Mouse (Mus musculus): ENCODE results near the gene Rnase2b. TPM values are rescaled to one million over a fixed set of nuclear protein-coding genes. Genes with fewer than 3 reads are reported as not detected.
"Not testable (repeated sequence)": the region's sequence is repeated elsewhere in the genome, so short reads cannot be mapped to it uniquely, and the experiment has no call there.

Gene Rnase2b
- polyA plus RNA-seq, 1 experiment: not detected

- no peak overlapping the region for H3K4me3 ChIP-seq (ENCODE audit: extremely low read depth, insufficient read depth, insufficient read length)
- WGBS: 84% methylated on average over 3 of the region's 3 CpGs
- no peaks in the 10 kb centered on the region for H3K27me3 ChIP-seq (ENCODE audit: control insufficient read depth, insufficient read depth, low read length)
- DNase-seq (ENCODE audit: low read depth in 1 of 2, low spot score in 2 of 2): no peak
- TF ChIP-seq POLR2A (IDR thresholded peaks at IDR 0.05; ENCODE audit: low read depth, low read length) (no peak), CTCF (IDR thresholded peaks at IDR 0.05; ENCODE audit: extremely low read depth, insufficient read depth, insufficient read length, insufficient replicate concordance) (no peak)
- no peaks in the 10 kb centered on the region for H3K36me3 ChIP-seq (ENCODE audit: control insufficient read depth, insufficient read depth, low read length)
- no peak overlapping the region for H3K27ac ChIP-seq (ENCODE audit: insufficient read depth, low read length)
- no peaks in the 10 kb centered on the region for H3K4me1 ChIP-seq (ENCODE audit: control insufficient read depth, insufficient read depth, insufficient read length)
Observed at GRCm38 (mm10) chr14:51150206-51150831, 11.7 kb upstream of the Rnase2b start.

DNA sequence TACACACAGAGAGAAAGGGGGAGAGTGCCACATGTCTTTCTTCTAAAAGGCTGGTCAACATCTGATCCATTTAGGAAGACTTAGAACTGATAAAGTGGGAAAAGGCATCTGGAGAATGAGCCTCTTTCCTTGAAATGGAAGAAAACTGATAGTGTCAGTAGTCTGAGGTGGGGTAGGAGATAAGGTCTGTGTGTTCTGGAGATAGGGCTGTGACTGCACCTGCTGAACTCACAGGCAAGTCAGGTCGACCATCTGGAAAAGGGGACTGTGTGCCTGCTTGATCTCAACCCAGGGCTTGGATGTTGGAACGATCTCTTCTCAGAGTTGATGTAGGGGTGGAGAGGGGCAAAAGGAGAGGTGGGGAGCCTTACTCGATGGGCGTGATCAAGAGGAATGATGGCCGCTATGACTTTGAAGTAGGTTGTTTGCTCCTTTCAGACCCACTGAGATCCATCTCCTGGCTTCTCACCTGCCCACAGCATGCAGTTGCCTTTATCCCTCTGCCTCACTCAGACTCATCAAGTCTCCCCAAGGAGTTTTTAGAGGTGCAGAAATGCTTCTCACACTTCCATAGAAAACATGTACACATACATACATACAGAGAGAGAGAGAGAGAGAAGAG lies 9.7 kb upstream of the Rnase2b start:
- WGBS: 68% methylated on average over 5 of the region's 5 CpGs
- H3K4me1 ChIP-seq (ENCODE audit: control insufficient read depth, insufficient read depth, insufficient read length): peaks cover 5% of the 10 kb centered on the region; the same call in 1 of the 2 replicates
- no peak for DNase-seq (ENCODE audit: low read depth in 1 of 2, low spot score in 2 of 2)
- no peaks in the 10 kb centered on the region for H3K27me3 ChIP-seq (ENCODE audit: control insufficient read depth, insufficient read depth, low read length)
- H3K4me3 ChIP-seq (ENCODE audit: extremely low read depth, insufficient read depth, insufficient read length): no peak overlapping the region
- TF ChIP-seq POLR2A (IDR thresholded peaks at IDR 0.05; ENCODE audit: low read depth, low read length): no peak
- no peak for TF ChIP-seq CTCF (IDR thresholded peaks at IDR 0.05; ENCODE audit: extremely low read depth, insufficient read depth, insufficient read length, insufficient replicate concordance)
- no peaks in the 10 kb centered on the region for H3K36me3 ChIP-seq (ENCODE audit: control insufficient read depth, insufficient read depth, low read length)
- H3K27ac ChIP-seq (ENCODE audit: insufficient read depth, low read length): no peak overlapping the region

GRCm38 (mm10) chr14:51156056-51156735 lies 5.9 kb upstream of the Rnase2b start:
- Histone ChIP-seq H3K4me3 (ENCODE audit: extremely low read depth, insufficient read depth, insufficient read length) (no peak overlapping the region), H3K27ac (ENCODE audit: insufficient read depth, low read length) (no peak overlapping the region), H3K27me3 (ENCODE audit: control insufficient read depth, insufficient read depth, low read length) (no peaks in the 10 kb centered on the region), H3K36me3 (ENCODE audit: control insufficient read depth, insufficient read depth, low read length) (no peaks in the 10 kb centered on the region), H3K4me1 (ENCODE audit: control insufficient read depth, insufficient read depth, insufficient read length) (peaks cover 5% of the 10 kb centered on the region; the same call in 1 of the 2 replicates)
- no peak for DNase-seq (ENCODE audit: low read depth in 1 of 2, low spot score in 2 of 2)
- 88% methylated on average over 5 of the region's 5 CpGs for WGBS
- TF ChIP-seq POLR2A (IDR thresholded peaks at IDR 0.05; ENCODE audit: low read depth, low read length): no peak
- no peak for TF ChIP-seq CTCF (IDR thresholded peaks at IDR 0.05; ENCODE audit: extremely low read depth, insufficient read depth, insufficient read length, insufficient replicate concordance)

GRCm38 (mm10) chr14:51156736-51157068 lies 5.4 kb upstream of the Rnase2b start:
- Histone ChIP-seq H3K4me3 (ENCODE audit: extremely low read depth, insufficient read depth, insufficient read length) (no peak overlapping the region), H3K27ac (ENCODE audit: insufficient read depth, low read length) (no peak overlapping the region), H3K36me3 (ENCODE audit: control insufficient read depth, insufficient read depth, low read length) (no peaks in the 10 kb centered on the region), H3K27me3 (ENCODE audit: control insufficient read depth, insufficient read depth, low read length) (no peaks in the 10 kb centered on the region), H3K4me1 (ENCODE audit: control insufficient read depth, insufficient read depth, insufficient read length) (peaks cover 5% of the 10 kb centered on the region; the same call in 1 of the 2 replicates)
- no peak for TF ChIP-seq POLR2A (IDR thresholded peaks at IDR 0.05; ENCODE audit: low read depth, low read length)
- no peak for TF ChIP-seq CTCF (IDR thresholded peaks at IDR 0.05; ENCODE audit: extremely low read depth, insufficient read depth, insufficient read length, insufficient replicate concordance)
- 35% methylated on average over 4 of the region's 4 CpGs for WGBS
- DNase-seq (ENCODE audit: low read depth in 1 of 2, low spot score in 2 of 2): no peak

DNA sequence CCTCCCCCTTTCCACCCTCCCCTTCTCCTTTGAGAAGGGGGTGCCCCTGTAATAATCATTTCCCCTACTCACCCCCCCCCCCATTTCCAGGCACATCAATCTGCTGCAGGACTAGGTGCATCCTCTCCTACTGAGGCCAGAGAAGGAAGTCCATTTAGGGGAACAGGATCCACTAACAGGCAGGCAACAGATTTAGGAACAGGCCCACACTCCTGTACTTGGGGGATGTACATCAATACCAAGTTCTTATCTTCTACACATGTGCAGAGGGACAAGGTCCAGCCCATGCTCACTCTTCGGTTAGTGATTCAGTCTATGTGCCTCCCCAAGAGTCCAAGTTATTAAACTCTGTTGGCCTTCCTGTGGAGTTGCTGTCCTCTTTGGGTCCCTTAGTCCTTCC lies 5.0 kb upstream of the Rnase2b start:
- H3K4me3 ChIP-seq (ENCODE audit: extremely low read depth, insufficient read depth, insufficient read length): no peak overlapping the region
- H3K27me3 ChIP-seq (ENCODE audit: control insufficient read depth, insufficient read depth, low read length): no peaks in the 10 kb centered on the region
- H3K4me1 ChIP-seq (ENCODE audit: control insufficient read depth, insufficient read depth, insufficient read length): peaks cover 5% of the 10 kb centered on the region; the same call in 1 of the 2 replicates
- H3K27ac ChIP-seq (ENCODE audit: insufficient read depth, low read length): no peak overlapping the region; the same call in 1 of the 2 replicates
- 72% methylated on average over 1 of the region's 1 CpGs for WGBS
- no peaks in the 10 kb centered on the region for H3K36me3 ChIP-seq (ENCODE audit: control insufficient read depth, insufficient read depth, low read length)
- TF ChIP-seq POLR2A (IDR thresholded peaks at IDR 0.05; ENCODE audit: low read depth, low read length): no peak
- no peak for DNase-seq (ENCODE audit: low read depth in 1 of 2, low spot score in 2 of 2)

DNA sequence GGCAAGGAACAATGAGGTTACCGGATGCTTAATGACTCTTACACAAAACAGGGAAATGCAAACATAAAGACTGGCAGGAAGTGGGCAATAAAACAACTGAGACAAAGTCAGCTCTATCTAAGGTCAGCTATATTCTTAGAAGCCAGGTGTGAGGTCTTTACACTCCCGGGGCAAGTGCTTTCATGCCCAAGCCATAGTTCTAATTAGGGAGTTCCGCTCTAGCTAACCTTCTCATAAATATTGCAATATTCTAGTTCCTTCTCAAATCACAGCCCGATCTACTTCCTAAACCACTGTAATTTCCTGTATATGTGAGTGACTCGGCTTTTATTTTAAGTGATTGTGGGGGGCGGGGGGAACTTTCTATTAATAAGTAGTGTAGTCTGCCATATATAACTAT lies 1.3 kb downstream of the Rnase2b start:
- H3K36me3 ChIP-seq (ENCODE audit: control insufficient read depth, insufficient read depth, low read length); H3K27me3 ChIP-seq (ENCODE audit: control insufficient read depth, insufficient read depth, low read length); H3K27ac ChIP-seq (ENCODE audit: insufficient read depth, low read length); DNase-seq (ENCODE audit: low read depth in 1 of 2, low spot score in 2 of 2); H3K4me3 ChIP-seq (ENCODE audit: extremely low read depth, insufficient read depth, insufficient read length): not testable (repeated sequence)
- 53% methylated on average over 6 of the region's 6 CpGs for WGBS
- H3K4me1 ChIP-seq (ENCODE audit: control insufficient read depth, insufficient read depth, insufficient read length): peaks cover 15% of the 10 kb centered on the region

GRCm38 (mm10) chr14:51165435-51165834 lies 3.4 kb downstream of the Rnase2b start:
- TF ChIP-seq POLR2A (IDR thresholded peaks at IDR 0.05; ENCODE audit: low read depth, low read length): no peak
- TF ChIP-seq CTCF (IDR thresholded peaks at IDR 0.05; ENCODE audit: extremely low read depth, insufficient read depth, insufficient read length, insufficient replicate concordance): no peak
- Histone ChIP-seq H3K4me1 (ENCODE audit: control insufficient read depth, insufficient read depth, insufficient read length) (peaks cover 15% of the 10 kb centered on the region), H3K27ac (ENCODE audit: insufficient read depth, low read length) (no peak overlapping the region), H3K4me3 (ENCODE audit: extremely low read depth, insufficient read depth, insufficient read length) (no peak overlapping the region), H3K27me3 (ENCODE audit: control insufficient read depth, insufficient read depth, low read length) (no peaks in the 10 kb centered on the region), H3K36me3 (ENCODE audit: control insufficient read depth, insufficient read depth, low read length) (no peaks in the 10 kb centered on the region)
- DNase-seq (ENCODE audit: low read depth in 1 of 2, low spot score in 2 of 2): no peak
- 100% methylated on average over 1 of the region's 1 CpGs for WGBS
